Mouse (Mus musculus): Measurements from ENCODE around the gene Cop1.

DNA sequence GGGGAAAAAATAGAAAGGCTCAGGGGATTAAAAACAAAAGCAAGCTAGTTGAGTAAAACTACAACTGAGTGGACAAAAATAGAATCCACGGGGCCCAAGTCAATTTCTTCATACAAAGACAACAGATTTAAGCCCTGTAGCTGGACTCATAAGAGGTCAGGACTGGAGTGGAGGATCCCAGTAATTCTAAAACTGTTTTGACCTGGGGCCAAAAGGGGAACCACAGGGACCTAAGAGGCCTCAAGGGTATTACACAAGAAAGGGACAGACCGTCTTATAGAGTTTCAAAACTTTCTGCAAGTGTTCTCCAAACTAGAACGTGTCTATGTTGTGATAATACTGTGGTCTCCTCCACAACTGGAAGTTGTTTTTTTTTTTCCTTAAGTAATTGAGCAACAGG is 45.4 kb upstream of the Cop1 start:
- TF ChIP-seq EP300 (IDR thresholded peaks at IDR 0.05; ENCODE audit: insufficient read depth, low read depth, low read length), result no peak
- no peak for TF ChIP-seq CTCF (IDR thresholded peaks at IDR 0.05; ENCODE audit: low read depth, low read length)
